Mouse (Mus musculus) CD4-positive naive resting alpha-beta T cell, adult 57 days (primary cell): Measurements from ENCODE around the gene Gm21964. TPM values are rescaled to one million over a fixed set of nuclear protein-coding genes. Genes with fewer than 3 reads are reported as not detected.

Experiments
- total RNA-seq: library from RNA; stranded (reverse); gene quantifications from one replicate; pipeline ENCODE4 v1.2.4, GENCODE M21; 2023

The Gm21964 gene
- not detected for total RNA-seq

DNA sequence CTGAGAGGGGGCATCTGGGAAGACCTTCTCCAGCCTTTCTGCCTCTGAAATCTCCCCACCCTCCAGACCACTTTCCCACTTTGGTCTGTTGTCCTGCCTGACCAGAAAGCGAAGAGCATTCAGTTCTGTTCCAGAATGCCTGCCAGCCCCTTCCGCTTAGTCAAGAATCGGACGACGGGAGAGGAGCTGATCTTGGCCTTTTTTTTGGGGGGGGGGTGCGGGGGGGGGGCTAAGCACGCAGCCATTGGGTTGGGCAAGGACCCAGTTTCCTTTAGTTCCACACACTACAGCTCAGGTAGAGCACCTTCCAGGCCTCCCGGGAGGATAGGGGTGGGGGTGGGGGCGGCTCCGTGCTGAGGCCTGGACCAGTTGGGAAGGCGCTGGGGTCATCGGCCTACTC lies at the start of gene Gm21964:
Gene Gm21964 (plus strand): TSS at position 301 of the 400 bp plus-strand sequence.

DNA sequence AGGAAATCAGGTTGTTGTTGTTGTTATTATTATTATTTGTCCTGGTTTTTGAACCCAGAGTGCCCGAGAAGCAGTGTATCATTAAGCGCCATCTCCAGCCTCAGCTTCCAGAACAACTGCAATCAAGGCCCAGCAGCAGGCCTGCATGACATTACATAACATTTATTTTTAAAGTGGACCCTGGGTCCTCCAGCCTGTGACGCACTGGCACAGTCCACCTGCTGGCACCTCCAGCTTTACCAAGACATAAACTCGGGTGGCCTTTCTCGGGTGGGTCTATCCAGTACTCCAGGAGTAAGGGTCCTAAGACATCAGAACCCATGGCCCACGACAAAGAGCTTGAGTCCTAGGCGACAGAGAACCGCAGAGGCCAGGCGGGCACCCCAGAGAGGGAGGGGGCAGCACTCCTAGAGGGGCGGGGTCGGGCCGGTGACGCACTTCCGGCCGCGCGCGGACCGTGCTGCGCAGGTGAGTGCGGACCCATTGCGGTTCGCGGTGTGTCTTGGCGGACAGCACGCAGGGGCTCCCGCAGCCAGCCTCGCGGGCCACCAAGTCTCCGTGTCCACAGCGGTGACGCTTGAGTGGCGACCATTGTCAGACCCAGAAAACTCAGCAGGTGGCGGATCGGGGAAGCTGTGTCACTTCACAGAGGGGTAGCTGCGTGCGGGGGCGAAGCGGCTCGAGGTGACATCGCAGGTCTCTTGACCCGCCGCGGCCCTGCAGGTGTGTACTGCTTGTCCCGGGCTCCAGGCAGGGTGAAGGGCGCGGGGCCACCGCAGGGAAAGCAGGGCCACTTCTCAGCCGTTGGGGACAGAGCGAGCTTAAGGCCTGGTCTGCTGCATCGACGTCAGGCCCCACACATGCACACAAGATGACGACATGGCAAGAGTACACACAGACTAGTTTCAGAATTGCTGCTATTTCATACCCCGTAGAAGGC lies 21.5 kb upstream of the Gm21964 start, which contains the start of gene Zfp612:
Gene Zfp612 (plus strand): TSS at position 465 of the 940 bp plus-strand sequence.

GRCm38 (mm10) chr8:110102653-110103052 lies 1.6 kb downstream of the Gm21964 start, which contains the start of gene Gm17720:
TSS of gene Gm17720 (minus strand) at chr8:110102753.

Other genes starting within 250 kb of the Gm21964 start
- 6.5 TPM for gene Phlpp2, start 232.7 kb upstream of the Gm21964 start, total RNA-seq
- gene Marveld3, start 139.0 kb upstream of the Gm21964 start, total RNA-seq = not detected
- gene Tat, start 110.8 kb upstream of the Gm21964 start, total RNA-seq = not detected
- 0.68 TPM for gene Chst4, start 61.5 kb upstream of the Gm21964 start, total RNA-seq
- gene Zfp612, start 21.5 kb upstream of the Gm21964 start, total RNA-seq = 3.3 TPM
- gene Gm17720, start 1.5 kb downstream of the Gm21964 start, total RNA-seq = not detected
- not detected for gene Calb2, start 67.0 kb downstream of the Gm21964 start, total RNA-seq
- gene Cmtr2, start 114.5 kb downstream of the Gm21964 start, total RNA-seq = 5.0 TPM
- not detected for gene Hydin, start 165.8 kb downstream of the Gm21964 start, total RNA-seq